Comparison of ENCODE assay signal across 8 mouse cellular contexts in genomic region chr13:101801372-101802186, GRCm38 (mm10). TPM values are rescaled to one million over a fixed set of nuclear protein-coding genes. Genes with fewer than 3 reads are reported as not detected.
DNase-seq lines count a peak whose midpoint lies in the region; ATAC-seq lines count a peak whose summit lies in the region.

No protein-coding gene starts in this region.

- DNase-seq in urinary bladder, adult 18-20 months (ENCODE audit: low spot score in 2 of 2): peak; percentile 50 to 54
- DNase-seq in urinary bladder, postnatal 10 days (ENCODE audit: low spot score): no peak
- DNase-seq in kidney, postnatal 10 days: peak; percentile 80
- peak; percentile 51 for DNase-seq in liver

- WGBS in forebrain, embryonic 12.5 days: 2% methylated on average over 38 of the region's 41 CpGs
- WGBS in heart, embryonic 15.5 days: 2% methylated on average over 41 of the region's 41 CpGs
- 2% methylated on average over 40 of the region's 41 CpGs for WGBS in midbrain, embryonic 16.5 days
- WGBS in stomach, embryonic 16.5 days: 2% methylated on average over 32 of the region's 41 CpGs

- H3K9me3 ChIP-seq in forebrain, embryonic 12.5 days: no peaks in the 10 kb centered on the region
- H3K9me3 ChIP-seq in heart, embryonic 15.5 days (replicated peaks): no peaks in the 10 kb centered on the region
- H3K9me3 ChIP-seq in midbrain, embryonic 16.5 days (replicated peaks; ENCODE audit: control insufficient read depth, low read length, poor library complexity, severe bottlenecking): no peaks in the 10 kb centered on the region
- H3K9me3 ChIP-seq in stomach, embryonic 16.5 days (replicated peaks; ENCODE audit: control insufficient read depth, low read length): no peaks in the 10 kb centered on the region

- no peaks in the 10 kb centered on the region for H3K36me3 ChIP-seq in forebrain, embryonic 12.5 days (replicated peaks)
- H3K36me3 ChIP-seq in heart, embryonic 15.5 days: no peaks in the 10 kb centered on the region
- H3K36me3 ChIP-seq in midbrain, embryonic 16.5 days (ENCODE audit: control insufficient read depth, insufficient read depth, low read length): no peaks in the 10 kb centered on the region
- H3K36me3 ChIP-seq in stomach, embryonic 16.5 days (ENCODE audit: control insufficient read depth, insufficient read depth, low read length): no peaks in the 10 kb centered on the region

- peak overlapping the region; percentile 37 for H3K4me3 ChIP-seq in forebrain, embryonic 12.5 days (replicated peaks)
- peak overlapping the region; percentile 48 for H3K4me3 ChIP-seq in heart, embryonic 15.5 days
- peak overlapping the region; percentile 48 for H3K4me3 ChIP-seq in midbrain, embryonic 16.5 days (ENCODE audit: low read depth, low read length)
- H3K4me3 ChIP-seq in stomach, embryonic 16.5 days (replicated peaks; ENCODE audit: low read length): peak overlapping the region; percentile 45

- peak; percentile 92 for ATAC-seq in forebrain, embryonic 12.5 days (ENCODE audit: low FRiP score)
- ATAC-seq in heart, embryonic 15.5 days (replicated peaks; ENCODE audit: insufficient number of reproducible peaks, insufficient read depth, low FRiP score, low read depth): peak; percentile 74
- peak; percentile 93 for ATAC-seq in midbrain, embryonic 16.5 days
- peak; percentile 81 for ATAC-seq in stomach, embryonic 16.5 days (ENCODE audit: insufficient read depth, low FRiP score)

- peak overlapping the region; percentile 51 for H3K27ac ChIP-seq in forebrain, embryonic 12.5 days
- H3K27ac ChIP-seq in heart, embryonic 15.5 days: peak overlapping the region; percentile 54
- peak overlapping the region; percentile 77 for H3K27ac ChIP-seq in midbrain, embryonic 16.5 days (ENCODE audit: low read length)
- H3K27ac ChIP-seq in stomach, embryonic 16.5 days (ENCODE audit: low read length): peak overlapping the region; percentile 60

- H3K4me2 ChIP-seq in forebrain, embryonic 12.5 days: peak overlapping the region; percentile 64
- H3K4me2 ChIP-seq in heart, embryonic 15.5 days: peak overlapping the region; percentile 74
- peak overlapping the region; percentile 84 for H3K4me2 ChIP-seq in midbrain, embryonic 16.5 days (ENCODE audit: low read length)
- H3K4me2 ChIP-seq in stomach, embryonic 16.5 days (ENCODE audit: low read depth, low read length): peak overlapping the region; percentile 70

- peaks cover 14% of the 10 kb centered on the region for H3K27me3 ChIP-seq in forebrain, embryonic 12.5 days
- H3K27me3 ChIP-seq in heart, embryonic 15.5 days: peaks cover 8% of the 10 kb centered on the region; the same call in 1 of the 2 replicates
- H3K27me3 ChIP-seq in midbrain, embryonic 16.5 days (ENCODE audit: control insufficient read depth, insufficient read depth, low read depth, low read length): no peaks in the 10 kb centered on the region; the same call in 1 of the 2 replicates
- 0 out of 2 replicates have a peak, but pooled peaks cover 4% of the 10 kb centered on the region for H3K27me3 ChIP-seq in stomach, embryonic 16.5 days (ENCODE audit: control insufficient read depth, insufficient read depth, low read length)

- H3K4me1 ChIP-seq in forebrain, embryonic 12.5 days: peaks cover 18% of the 10 kb centered on the region
- H3K4me1 ChIP-seq in heart, embryonic 15.5 days (replicated peaks): peaks cover 10% of the 10 kb centered on the region
- peaks cover 17% of the 10 kb centered on the region for H3K4me1 ChIP-seq in midbrain, embryonic 16.5 days (ENCODE audit: control insufficient read depth, insufficient read depth, low read length)
- peaks cover 4% of the 10 kb centered on the region; the same call in 1 of the 2 replicates for H3K4me1 ChIP-seq in stomach, embryonic 16.5 days (ENCODE audit: control insufficient read depth, insufficient read depth, low read length)

- H3K9ac ChIP-seq in forebrain, embryonic 12.5 days: peak overlapping the region; percentile 66
- peak overlapping the region; percentile 44 for H3K9ac ChIP-seq in heart, embryonic 15.5 days
- H3K9ac ChIP-seq in midbrain, embryonic 16.5 days (ENCODE audit: low read depth, low read length): peak overlapping the region; percentile 71
- H3K9ac ChIP-seq in stomach, embryonic 16.5 days (ENCODE audit: low read length): peak overlapping the region; percentile 72

RNA-seq across cellular contexts. Expression of gene Pik3r1, which starts 33.6 kb away (rescaled TPM):
- 20.4 and 22.6 TPM in 2 replicates for polyA plus RNA-seq in forebrain, embryonic 12.5 days (2016; fragmentation: Nextera tagmentation; extraction: Ambion mirVana)
- 20.2 and 23.8 TPM in 2 replicates for polyA plus RNA-seq in heart, embryonic 15.5 days (2015; fragmentation: Nextera tagmentation; extraction: Ambion mirVana)
- 45.7 and 49.1 TPM in 2 replicates for polyA plus RNA-seq in midbrain, embryonic 16.5 days (2015; fragmentation: Nextera tagmentation; extraction: Ambion mirVana)
- polyA plus RNA-seq in stomach, embryonic 16.5 days (2015; fragmentation: Nextera tagmentation; extraction: Ambion mirVana): 53.0 and 59.5 TPM in 2 replicates
